22 mouse cellular contexts compared by ENCODE assay signal in the genomic region with DNA sequence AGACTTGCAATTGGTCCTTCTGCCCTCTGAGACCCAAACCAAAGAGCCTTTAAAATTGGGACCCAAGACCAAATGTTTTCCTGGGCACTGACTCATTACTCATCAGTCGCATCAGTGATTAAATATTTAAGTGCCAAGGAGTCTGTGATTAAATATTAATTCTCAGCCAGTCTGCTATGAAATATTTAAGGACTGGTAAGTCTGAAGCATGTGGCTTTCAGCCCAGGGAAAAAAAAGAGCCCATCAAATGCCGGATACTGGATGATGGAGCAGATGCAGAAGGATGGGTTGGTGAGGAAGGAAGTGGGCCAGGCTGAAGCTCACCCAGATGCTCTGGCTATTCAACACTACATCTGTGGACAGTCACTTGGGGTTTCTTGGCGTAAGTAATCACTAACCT.
DNase-seq lines count a peak whose midpoint lies in the region; ATAC-seq lines count a peak whose summit lies in the region.
"Had no signal": no experiment of that assay in that cellular context is flagged by ENCODE, and none has a peak within 500 bp of the region (broad histone marks: within the 10 kb centered on the region; RNA-seq: fewer than 3 reads in every experiment).

No protein-coding gene starts in this region.

- DNase-seq in midbrain, embryonic 11.5 days (ENCODE audit: low spot score, missing footprints): no peak
- DNase-seq in midbrain, embryonic 14.5 days: peak; percentile 42
- no peak for DNase-seq in midbrain, embryonic 10.5 days (ENCODE audit: low spot score)
- peak; percentile 64 for DNase-seq in retina, embryonic 14.5 days (ENCODE audit: low spot score)
- DNase-seq in retina, postnatal 1 day: no peak
- DNase-seq: adrenal gland, adult 2 months; adrenal gland, adult 8-10 months; adrenal gland, postnatal 10 days; adrenal gland, postnatal 14 days; adrenal gland, postnatal 25 days; adrenal gland, postnatal 36 days; B cell, adult 2 months; cerebellum, adult 11 months; cerebellum, adult 11-12 months had no signal

- no peaks in the 10 kb centered on the region for H3K36me3 ChIP-seq in midbrain, embryonic 13.5 days
- H3K36me3 ChIP-seq in midbrain, embryonic 11.5 days (ENCODE audit: control insufficient read depth, insufficient read depth, low read length): no peaks in the 10 kb centered on the region
- no peaks in the 10 kb centered on the region for H3K36me3 ChIP-seq in midbrain, embryonic 14.5 days (ENCODE audit: control insufficient read depth, insufficient read depth, low read length)
- no peaks in the 10 kb centered on the region for H3K36me3 ChIP-seq in midbrain, embryonic 16.5 days (ENCODE audit: control insufficient read depth, insufficient read depth, low read length)
- no peaks in the 10 kb centered on the region for H3K36me3 ChIP-seq in midbrain, embryonic 15.5 days (replicated peaks)
- no peaks in the 10 kb centered on the region for H3K36me3 ChIP-seq in midbrain, embryonic 10.5 days
- H3K36me3 ChIP-seq: G1E had no signal

- 0 out of 2 replicates have a peak overlapping the region, but pooled peaks have one; percentile 2 for H3K27ac ChIP-seq in midbrain, embryonic 13.5 days
- no peak overlapping the region for H3K27ac ChIP-seq in midbrain, embryonic 11.5 days (ENCODE audit: low read depth, low read length)
- H3K27ac ChIP-seq in midbrain, embryonic 14.5 days (replicated peaks; ENCODE audit: low read depth, low read length): no peak overlapping the region
- H3K27ac ChIP-seq in midbrain, embryonic 16.5 days (ENCODE audit: low read length): no peak overlapping the region
- H3K27ac ChIP-seq in midbrain, embryonic 15.5 days: no peak overlapping the region
- H3K27ac ChIP-seq in midbrain, embryonic 10.5 days (replicated peaks): no peak overlapping the region

- no peak overlapping the region for H3K4me3 ChIP-seq in midbrain, embryonic 13.5 days (replicated peaks)
- H3K4me3 ChIP-seq in midbrain, embryonic 11.5 days (ENCODE audit: low read depth, low read length): no peak overlapping the region
- H3K4me3 ChIP-seq in midbrain, embryonic 14.5 days (replicated peaks; ENCODE audit: low read depth, low read length): no peak overlapping the region
- H3K4me3 ChIP-seq in midbrain, embryonic 16.5 days (ENCODE audit: low read depth, low read length): no peak overlapping the region
- no peak overlapping the region for H3K4me3 ChIP-seq in midbrain, embryonic 15.5 days
- H3K4me3 ChIP-seq in midbrain, embryonic 10.5 days: no peak overlapping the region

- H3K9ac ChIP-seq in midbrain, embryonic 13.5 days (replicated peaks): no peak overlapping the region
- no peak overlapping the region for H3K9ac ChIP-seq in midbrain, embryonic 11.5 days (ENCODE audit: low read length)
- no peak overlapping the region for H3K9ac ChIP-seq in midbrain, embryonic 14.5 days (replicated peaks; ENCODE audit: low read length)
- H3K9ac ChIP-seq in midbrain, embryonic 16.5 days (ENCODE audit: low read depth, low read length): no peak overlapping the region
- H3K9ac ChIP-seq in midbrain, embryonic 15.5 days: no peak overlapping the region

- H3K4me1 ChIP-seq in midbrain, embryonic 13.5 days (replicated peaks): peaks cover 6% of the 10 kb centered on the region; the same call in 1 of the 2 replicates
- peaks cover 5% of the 10 kb centered on the region for H3K4me1 ChIP-seq in midbrain, embryonic 11.5 days (ENCODE audit: control insufficient read depth, insufficient read depth, low read length)
- 0 out of 2 replicates have a peak, but pooled peaks cover 2% of the 10 kb centered on the region for H3K4me1 ChIP-seq in midbrain, embryonic 14.5 days (ENCODE audit: control insufficient read depth, insufficient read depth, low read length)
- H3K4me1 ChIP-seq in midbrain, embryonic 16.5 days (ENCODE audit: control insufficient read depth, insufficient read depth, low read length): no peaks in the 10 kb centered on the region
- H3K4me1 ChIP-seq in midbrain, embryonic 15.5 days: no peaks in the 10 kb centered on the region
- H3K4me1 ChIP-seq in midbrain, embryonic 10.5 days: peaks cover 19% of the 10 kb centered on the region

- 80% methylated on average over 3 of the region's 3 CpGs for WGBS in midbrain, embryonic 13.5 days
- WGBS in midbrain, embryonic 11.5 days: 90% methylated on average over 3 of the region's 3 CpGs
- WGBS in midbrain, embryonic 14.5 days: 67% methylated on average over 3 of the region's 3 CpGs
- WGBS in midbrain, embryonic 16.5 days: 82% methylated on average over 3 of the region's 3 CpGs
- WGBS in midbrain, embryonic 15.5 days: 74% methylated on average over 3 of the region's 3 CpGs
- 89% methylated on average over 3 of the region's 3 CpGs for WGBS in midbrain, embryonic 10.5 days

- H3K9me3 ChIP-seq in midbrain, embryonic 13.5 days: no peaks in the 10 kb centered on the region
- H3K9me3 ChIP-seq in midbrain, embryonic 11.5 days (ENCODE audit: control insufficient read depth, low read length): no peaks in the 10 kb centered on the region
- H3K9me3 ChIP-seq in midbrain, embryonic 14.5 days (ENCODE audit: control insufficient read depth, low read length): no peaks in the 10 kb centered on the region
- no peaks in the 10 kb centered on the region for H3K9me3 ChIP-seq in midbrain, embryonic 16.5 days (replicated peaks; ENCODE audit: control insufficient read depth, low read length, poor library complexity, severe bottlenecking)
- H3K9me3 ChIP-seq in midbrain, embryonic 15.5 days: no peaks in the 10 kb centered on the region
- no peaks in the 10 kb centered on the region for H3K9me3 ChIP-seq in midbrain, embryonic 10.5 days (replicated peaks)

- no peak overlapping the region for H3K4me2 ChIP-seq in midbrain, embryonic 13.5 days (replicated peaks)
- H3K4me2 ChIP-seq in midbrain, embryonic 11.5 days: no peak overlapping the region
- no peak overlapping the region for H3K4me2 ChIP-seq in midbrain, embryonic 14.5 days (ENCODE audit: low read length)
- H3K4me2 ChIP-seq in midbrain, embryonic 16.5 days (ENCODE audit: low read length): no peak overlapping the region
- no peak overlapping the region for H3K4me2 ChIP-seq in midbrain, embryonic 15.5 days

- ATAC-seq in midbrain, embryonic 13.5 days: no peak
- no peak for ATAC-seq in midbrain, embryonic 11.5 days (ENCODE audit: low FRiP score)
- ATAC-seq in midbrain, embryonic 14.5 days (ENCODE audit: low FRiP score, low TSS enrichment): no peak; the same call in 1 of the 2 replicates
- no peak for ATAC-seq in midbrain, embryonic 16.5 days
- ATAC-seq in midbrain, embryonic 15.5 days (replicated peaks): peak; percentile 53; the same call in 1 of the 2 replicates
- ATAC-seq: activated CD4-positive, CD25-positive, alpha-beta regulatory T cell, adult 4 months; CD4-positive, CD25-positive, alpha-beta regulatory T cell, adult 4 months; Patski had no signal

- peaks cover 3% of the 10 kb centered on the region; the same call in 1 of the 2 replicates for H3K27me3 ChIP-seq in midbrain, embryonic 13.5 days
- H3K27me3 ChIP-seq in midbrain, embryonic 11.5 days (ENCODE audit: control insufficient read depth, insufficient read depth, low read length): no peaks in the 10 kb centered on the region
- H3K27me3 ChIP-seq in midbrain, embryonic 14.5 days (ENCODE audit: control insufficient read depth, insufficient read depth, low read length): no peaks in the 10 kb centered on the region
- H3K27me3 ChIP-seq in midbrain, embryonic 16.5 days (ENCODE audit: control insufficient read depth, insufficient read depth, low read depth, low read length): no peaks in the 10 kb centered on the region
- H3K27me3 ChIP-seq in midbrain, embryonic 15.5 days (replicated peaks): no peaks in the 10 kb centered on the region; the same call in 1 of the 2 replicates
- peaks cover 10% of the 10 kb centered on the region; the same call in 1 of the 2 replicates for H3K27me3 ChIP-seq in midbrain, embryonic 10.5 days (ENCODE audit: low read depth, poor library complexity, severe bottlenecking)
- H3K27me3 ChIP-seq: CH12.LX, Patski had no signal

Comparison
In these comparisons a context has a peak if more than half of its experiments do, and no peak if none do; other contexts are left out.
1. DNase-seq: peak in midbrain, embryonic 14.5 days (single experiment) and retina, embryonic 14.5 days (single experiment); none in midbrain, embryonic 11.5 days (single experiment), midbrain, embryonic 10.5 days (single experiment) and retina, postnatal 1 day (single experiment).